Mouse (Mus musculus): ENCODE data around the gene Cux2.

- TF ChIP-seq CTCF (IDR thresholded peaks at IDR 0.05; ENCODE audit: borderline replicate concordance, insufficient read depth, low read depth, low read length) (no peak), POLR2A (IDR thresholded peaks at IDR 0.05; ENCODE audit: borderline replicate concordance, insufficient read depth, low read length) (no peak)
Observed at GRCm38 (mm10) chr5:122026771-122027170, 23.1 kb downstream of the Cux2 start.

Measured in cerebellum, adult 2 months (tissue).